Mouse (Mus musculus) cerebellum, adult 8-10 months (tissue): ENCODE measurements at regions not wholly inside any gene's neighbourhood (a gene's known extent, or its start where the extent isn't known, plus 50 kb on each side); places are given as distances from the start of the nearest gene placed in this dataset.

ENCODE experiments used
- DNase-seq: peaks from one replicate; pipeline ENCODE4 v3.0.0; 2022

DNA sequence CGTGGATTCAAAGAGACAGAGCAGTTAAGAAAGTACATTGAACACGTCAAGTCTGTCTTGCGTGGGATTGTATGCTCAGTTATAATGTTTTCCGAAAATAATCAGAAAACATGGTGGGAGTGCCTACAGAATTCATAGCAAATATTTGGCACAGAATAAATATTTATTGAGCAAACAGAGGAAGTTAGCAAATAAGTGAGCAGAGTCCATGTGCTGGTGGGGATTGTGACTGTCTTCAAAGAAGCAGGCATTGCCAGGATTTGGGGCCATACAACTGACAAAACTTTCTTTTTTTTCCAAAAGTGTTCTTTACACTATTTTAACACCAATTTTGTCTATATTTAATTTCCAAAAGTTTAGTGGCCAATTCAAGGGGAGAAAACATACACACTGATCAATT is 1729.8 kb downstream of the AI429214 start:
- DNase-seq = no peak

GRCm38 (mm10) chr8:38725257-38725656 is 1731.9 kb downstream of the AI429214 start:
- no peak for DNase-seq

GRCm38 (mm10) chr8:38747134-38747533 is 1753.7 kb downstream of the AI429214 start:
- no peak for DNase-seq

DNA sequence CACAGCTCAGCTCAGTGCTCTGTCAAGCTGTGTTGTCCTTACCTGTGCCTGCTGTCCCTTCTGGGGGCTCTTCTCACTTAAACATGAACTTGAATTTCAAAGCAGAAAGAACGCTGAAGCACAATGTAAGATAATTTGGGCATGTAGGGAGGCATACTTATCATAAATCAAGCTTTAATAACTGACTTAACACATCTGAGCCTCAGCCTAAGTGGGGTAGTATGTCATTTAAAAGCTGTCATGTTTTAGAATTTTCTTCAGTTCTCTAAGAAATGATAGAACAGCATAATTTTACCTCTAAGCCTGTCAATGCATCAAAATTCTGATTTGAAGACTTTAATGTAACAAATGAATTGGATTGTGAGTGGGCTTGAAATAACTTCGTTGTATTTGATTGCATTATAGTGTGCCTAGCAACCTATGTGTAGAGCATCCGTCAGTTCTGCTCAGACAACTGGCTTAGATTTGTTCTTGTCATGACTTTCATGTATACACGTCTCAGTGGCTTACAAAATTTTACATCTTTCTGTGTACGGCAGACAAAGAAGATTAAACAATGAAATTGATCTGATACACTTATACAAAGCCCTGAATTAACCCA is 1773.3 kb downstream of the AI429214 start:
- DNase-seq = no peak

DNA sequence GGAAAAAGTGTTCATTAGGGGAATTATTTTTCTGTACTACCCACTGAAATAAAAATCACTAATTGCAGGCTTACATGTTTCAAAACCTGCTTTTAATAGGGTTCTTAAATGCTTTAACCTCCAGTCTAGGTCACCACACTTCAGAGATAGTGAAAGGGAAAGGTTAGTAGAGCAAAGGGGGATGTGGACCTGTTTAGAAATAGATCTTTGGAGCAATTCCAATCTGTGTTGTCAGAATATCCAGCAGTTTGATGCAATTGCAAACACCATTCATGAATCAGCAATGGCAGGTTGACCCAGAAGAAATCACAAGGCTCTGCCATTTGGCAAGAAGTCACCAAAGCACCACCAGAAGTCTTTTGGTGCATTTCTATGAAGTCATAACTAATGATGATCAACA is 1819.1 kb downstream of the AI429214 start:
- DNase-seq = no peak

DNA sequence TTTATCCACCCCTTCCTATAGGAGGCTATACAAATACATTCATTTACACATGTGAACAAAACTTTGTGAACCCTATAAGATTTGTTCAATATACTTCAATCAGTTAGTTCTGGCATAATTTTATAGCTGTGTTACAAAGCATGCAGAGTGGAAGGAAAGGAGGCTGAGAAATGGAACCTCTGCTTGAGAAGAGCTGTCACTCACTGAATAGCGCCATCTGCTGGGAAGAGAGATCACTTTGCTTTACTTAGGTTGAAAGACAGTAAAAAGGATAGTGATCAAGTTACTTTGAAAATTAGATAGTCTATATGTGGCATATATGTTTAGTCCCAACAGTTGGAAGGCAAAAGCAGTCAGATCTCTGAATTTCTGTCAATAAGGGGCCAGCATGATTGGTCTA is 1824.8 kb downstream of the AI429214 start:
- DNase-seq = peak; percentile 6

- no peak for DNase-seq
These were observed 1813.4 kb upstream of the Adam24 start for GRCm38 (mm10) chr8:38861436-38861835.

- no peak for DNase-seq
These were observed 1807.5 kb upstream of the Adam24 start for GRCm38 (mm10) chr8:38867370-38867769.
